ENCODE assay signal across 8 mouse cellular contexts in genomic region chr16:96341269-96341668, GRCm38 (mm10).
DNase-seq lines count a peak whose midpoint lies in the region; ATAC-seq and TF ChIP-seq lines count a peak whose summit lies in the region.
"Had no signal": no experiment of that assay in that cellular context is flagged by ENCODE, and none has a peak within 500 bp of the region (broad histone marks: within the 10 kb centered on the region; RNA-seq: fewer than 3 reads in every experiment).

No protein-coding gene starts in this region.

- H3K4me1 ChIP-seq in intestine, embryonic 14.5 days (replicated peaks; ENCODE audit: control insufficient read depth, insufficient read depth, low read length): no peaks in the 10 kb centered on the region; the same call in 1 of the 2 replicates
- H3K4me1 ChIP-seq in intestine, embryonic 15.5 days (replicated peaks): no peaks in the 10 kb centered on the region
- H3K4me1 ChIP-seq in cortical plate, adult 2 months (ENCODE audit: control insufficient read depth, insufficient read depth, low read length): no peaks in the 10 kb centered on the region
- H3K4me1 ChIP-seq: lung, embryonic 15.5 days had no signal

- H3K4me3 ChIP-seq in intestine, embryonic 14.5 days (ENCODE audit: low read depth, low read length): no peak overlapping the region
- H3K4me3 ChIP-seq in intestine, embryonic 15.5 days (replicated peaks): no peak overlapping the region
- H3K4me3 ChIP-seq in cortical plate, adult 2 months (ENCODE audit: insufficient read depth, low read length): no peak overlapping the region
- H3K4me3 ChIP-seq: lung, embryonic 15.5 days had no signal

- WGBS in intestine, embryonic 14.5 days: 9% methylated on average over 5 of the region's 5 CpGs
- WGBS in intestine, embryonic 15.5 days: 8% methylated on average over 5 of the region's 5 CpGs

- ATAC-seq in intestine, embryonic 14.5 days (replicated peaks; ENCODE audit: low FRiP score, low TSS enrichment, low read depth): no peak
- no peak for ATAC-seq in intestine, embryonic 15.5 days

- H3K9me3 ChIP-seq in intestine, embryonic 14.5 days (ENCODE audit: control insufficient read depth, low read length): no peaks in the 10 kb centered on the region
- no peaks in the 10 kb centered on the region for H3K9me3 ChIP-seq in intestine, embryonic 15.5 days
- H3K9me3 ChIP-seq: lung, embryonic 15.5 days had no signal

- H3K27ac ChIP-seq in intestine, embryonic 14.5 days (ENCODE audit: low read depth): no peak overlapping the region
- H3K27ac ChIP-seq in intestine, embryonic 15.5 days: no peak overlapping the region
- no peak overlapping the region for H3K27ac ChIP-seq in cortical plate, adult 2 months (ENCODE audit: insufficient read depth, low read length)
- H3K27ac ChIP-seq: lung, embryonic 15.5 days had no signal

- DNase-seq in intestine, embryonic 14.5 days (ENCODE audit: low spot score): peak; percentile 83
- peak; percentile 67 for DNase-seq in CD4-positive, CD25-positive, alpha-beta regulatory T cell, adult 2 months (ENCODE audit: low read depth, low spot score)
- DNase-seq in MN1 (ENCODE audit: low spot score): peak; percentile 67
- DNase-seq in left cerebral cortex, postnatal 36 days (ENCODE audit: low spot score in 2 of 2): peak; percentile 30 to 46
- peak; percentile 62 to 81 for DNase-seq in right cerebral cortex, postnatal 10 days (ENCODE audit: low spot score in 2 of 2)

- no peak overlapping the region for H3K9ac ChIP-seq in intestine, embryonic 14.5 days (ENCODE audit: low read length)
- no peak overlapping the region for H3K9ac ChIP-seq in intestine, embryonic 15.5 days
- H3K9ac ChIP-seq: lung, embryonic 15.5 days had no signal

- H3K27me3 ChIP-seq in intestine, embryonic 14.5 days (replicated peaks; ENCODE audit: control insufficient read depth, insufficient read depth, low read length): no peaks in the 10 kb centered on the region
- no peaks in the 10 kb centered on the region for H3K27me3 ChIP-seq in intestine, embryonic 15.5 days (replicated peaks)
- H3K27me3 ChIP-seq: lung, embryonic 15.5 days had no signal

- peak; percentile 70 for TF ChIP-seq CTCF in cortical plate, adult 2 months (IDR thresholded peaks at IDR 0.05; ENCODE audit: extremely low read depth, insufficient read depth, low read length)

- no peak overlapping the region for H3K4me2 ChIP-seq in intestine, embryonic 14.5 days (ENCODE audit: low read length)
- no peak overlapping the region for H3K4me2 ChIP-seq in intestine, embryonic 15.5 days (replicated peaks)
- H3K4me2 ChIP-seq: lung, embryonic 15.5 days had no signal

- intact Hi-C loops in left cerebral cortex, postnatal 36 days (cut with DNase I): loop anchor here (2.0 kb wide), 1 partner anchor 110 kb away; no protein-coding TSS in a partner anchor

- no peak for TF ChIP-seq POLR2A in cortical plate, adult 2 months (IDR thresholded peaks at IDR 0.05; ENCODE audit: extremely low read depth, insufficient read depth, low read length)

- H3K36me3 ChIP-seq in intestine, embryonic 14.5 days (ENCODE audit: control insufficient read depth, insufficient read depth, low read length): no peaks in the 10 kb centered on the region
- no peaks in the 10 kb centered on the region for H3K36me3 ChIP-seq in intestine, embryonic 15.5 days
- H3K36me3 ChIP-seq: lung, embryonic 15.5 days had no signal
